Mouse (Mus musculus): ENCODE measurements around the gene Caln1.

Caln1 gene

GRCm38 (mm10) chr5:130812556-130812955, 443.3 kb downstream of the Caln1 start:
- no peak for DNase-seq (ENCODE audit: low spot score)

- DNase-seq (ENCODE audit: low spot score) = no peak
Observed at GRCm38 (mm10) chr5:130813089-130813488, 443.8 kb downstream of the Caln1 start.

- no peak for DNase-seq (ENCODE audit: low spot score)
Observed at GRCm38 (mm10) chr5:130815352-130815751, 446.1 kb downstream of the Caln1 start.

GRCm38 (mm10) chr5:130820021-130820648, 450.9 kb downstream of the Caln1 start:
- no peak for DNase-seq (ENCODE audit: low spot score)

- no peak for DNase-seq (ENCODE audit: low spot score)
Observed at GRCm38 (mm10) chr5:130820661-130821060, 451.4 kb downstream of the Caln1 start.

- DNase-seq (ENCODE audit: low spot score) = no peak
Observed at GRCm38 (mm10) chr5:130825797-130826196, 456.5 kb downstream of the Caln1 start.

- no peak for DNase-seq (ENCODE audit: low spot score)
Observed at GRCm38 (mm10) chr5:130848562-130848961, 479.3 kb downstream of the Caln1 start.

GRCm38 (mm10) chr5:130849610-130850009, 480.4 kb downstream of the Caln1 start:
- DNase-seq (ENCODE audit: low spot score) = no peak

GRCm38 (mm10) chr5:130852182-130852581, 482.9 kb downstream of the Caln1 start:
- DNase-seq (ENCODE audit: low spot score) = no peak

GRCm38 (mm10) chr5:130853371-130853770, 484.1 kb downstream of the Caln1 start:
- DNase-seq (ENCODE audit: low spot score) = peak; percentile 68

GRCm38 (mm10) chr5:130854430-130854829, 485.2 kb downstream of the Caln1 start:
- peak; percentile 12 for DNase-seq (ENCODE audit: low spot score)

GRCm38 (mm10) chr5:130858148-130858547, 488.9 kb downstream of the Caln1 start:
- DNase-seq (ENCODE audit: low spot score) = no peak

GRCm38 (mm10) chr5:130858706-130859105, 489.5 kb downstream of the Caln1 start:
- no peak for DNase-seq (ENCODE audit: low spot score)

- no peak for DNase-seq (ENCODE audit: low spot score)
Observed at GRCm38 (mm10) chr5:130859736-130860135, 490.5 kb downstream of the Caln1 start.

GRCm38 (mm10) chr5:130862302-130862701, 493.0 kb downstream of the Caln1 start:
- DNase-seq (ENCODE audit: low spot score) = peak; percentile 22

GRCm38 (mm10) chr5:130869869-130870268, 500.6 kb downstream of the Caln1 start:
- DNase-seq (ENCODE audit: low spot score) = no peak

- no peak for DNase-seq (ENCODE audit: low spot score)
Observed at GRCm38 (mm10) chr5:130871086-130871485, 501.8 kb downstream of the Caln1 start.

GRCm38 (mm10) chr5:130875391-130875790, 506.1 kb downstream of the Caln1 start:
- DNase-seq (ENCODE audit: low spot score) = no peak

- DNase-seq (ENCODE audit: low spot score) = no peak
Observed at GRCm38 (mm10) chr5:130880331-130880730, 511.1 kb downstream of the Caln1 start.

GRCm38 (mm10) chr5:130891735-130892134, 522.5 kb downstream of the Caln1 start:
- DNase-seq (ENCODE audit: low spot score) = no peak

GRCm38 (mm10) chr5:130895991-130896390, 526.7 kb downstream of the Caln1 start:
- DNase-seq (ENCODE audit: low spot score) = no peak

Data from layer of hippocampus, adult 9-10 months (tissue).